Mouse (Mus musculus): ENCODE measurements around the gene Vmn1r235.
A peak's percentile ranks its signal among the peaks of the same experiment; 100 is the strongest.
"Not testable (repeated sequence)": the region's sequence is repeated elsewhere in the genome, so short reads cannot be mapped to it uniquely, and the experiment has no call there.

Gene Vmn1r235

DNA sequence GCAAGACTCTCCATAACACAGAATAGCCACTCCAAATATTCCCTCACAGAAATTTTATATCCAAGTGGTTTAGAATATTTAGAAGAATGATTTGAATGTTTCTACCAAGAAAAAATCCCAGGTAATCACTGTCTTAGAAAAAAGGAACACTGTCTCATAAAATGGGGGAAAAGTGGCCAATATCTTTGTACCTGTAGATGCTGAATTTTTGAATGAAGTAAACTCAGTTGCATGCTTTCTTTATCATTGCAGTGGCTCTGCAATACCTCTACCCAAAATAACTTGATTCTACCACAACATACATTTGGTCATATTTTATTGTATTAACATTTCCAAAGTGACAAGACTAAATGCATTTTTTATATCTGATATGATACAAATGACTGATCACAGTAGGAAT, at the start of gene Vmn1r235:
TSS of gene Vmn1r235 (plus strand) at position 301 of the 400 bp plus-strand sequence.
- no peak for DNase-seq (ENCODE audit: low read depth)

DNA sequence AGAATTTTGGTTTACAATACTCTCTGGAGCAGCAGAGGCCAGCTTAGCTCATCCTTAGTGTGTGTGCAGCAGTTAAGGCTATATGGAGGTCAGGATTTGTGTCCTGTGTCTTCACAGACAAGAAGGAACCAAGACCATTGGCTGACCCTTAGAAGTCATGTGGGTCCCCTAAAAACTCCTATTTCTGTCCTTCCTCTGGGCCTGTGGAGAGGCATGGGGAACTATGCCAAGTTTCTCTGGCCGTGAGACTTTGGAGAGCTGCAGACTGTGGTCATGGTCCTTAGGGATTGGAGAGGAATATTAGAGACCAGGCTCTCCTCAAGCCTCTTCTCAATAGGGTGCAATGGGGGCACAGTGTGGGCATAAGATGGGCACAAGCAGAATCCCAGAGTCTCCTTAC, 45.1 kb upstream of the Vmn1r235 start:
- DNase-seq (ENCODE audit: low read depth), result not testable (repeated sequence)

DNA sequence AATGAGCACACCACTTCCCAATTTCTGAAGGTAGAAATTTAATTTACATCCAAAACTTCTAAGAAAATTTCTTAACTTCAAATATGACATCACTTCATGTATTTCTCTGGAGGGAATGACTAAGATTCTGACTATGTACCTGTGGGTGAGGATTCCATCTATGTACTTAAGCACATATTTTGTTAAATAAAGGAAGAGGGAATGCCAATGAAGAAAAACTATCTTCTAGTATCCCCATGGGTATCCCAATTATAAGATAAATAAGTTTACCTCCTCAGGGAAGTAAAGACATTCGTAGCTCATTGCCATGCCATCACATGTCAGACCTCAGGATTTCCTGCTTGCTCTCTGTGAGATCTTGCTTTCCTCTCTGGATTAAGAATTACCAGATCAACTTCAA, 30.4 kb upstream of the Vmn1r235 start, which contains the start of gene Vmn1r234:
TSS of gene Vmn1r234 (plus strand) at position 301 of the 400 bp plus-strand sequence.
- DNase-seq (ENCODE audit: low read depth), result no peak

DNA sequence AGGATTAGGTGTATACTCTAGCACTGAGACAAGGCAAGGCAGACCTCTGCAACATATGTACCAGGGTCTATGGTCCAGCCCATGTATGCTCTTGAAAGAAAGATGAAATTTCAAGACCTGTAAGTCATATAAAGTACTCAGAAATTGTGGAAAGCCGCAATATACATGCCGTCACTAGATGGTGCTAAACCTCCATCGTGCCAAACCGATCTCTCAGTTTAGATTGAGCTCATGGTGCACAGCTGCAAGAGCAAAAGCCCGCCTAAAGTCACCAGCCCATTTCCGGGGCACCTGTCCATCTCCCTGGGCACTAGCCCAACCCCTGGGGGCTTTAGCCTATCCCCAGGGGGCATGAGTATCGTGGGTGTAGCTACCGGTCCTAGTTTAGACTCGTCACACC, 24.6 kb upstream of the Vmn1r235 start:
- DNase-seq (ENCODE audit: low read depth), result peak; percentile 38

DNA sequence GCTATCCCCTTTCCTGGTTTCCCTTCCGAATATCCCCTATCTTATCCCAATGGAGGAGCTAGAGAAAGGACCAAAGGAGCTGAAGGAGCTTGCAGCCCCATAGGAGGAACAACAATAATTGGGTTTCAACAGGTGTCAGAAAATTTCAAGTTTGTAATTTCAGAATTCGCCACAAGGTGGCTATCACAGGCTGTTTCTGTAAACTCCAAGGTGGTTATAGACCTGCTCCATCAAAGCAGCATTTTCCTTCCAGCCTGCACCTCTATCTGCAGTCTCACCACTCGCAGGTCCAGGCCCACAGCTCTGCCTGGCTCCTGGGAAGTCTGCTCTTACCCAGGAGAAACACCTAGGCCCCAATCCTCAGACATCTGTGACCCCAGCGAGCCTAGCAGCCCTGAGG, 15.9 kb downstream of the Vmn1r235 start:
- peak; percentile 54 for DNase-seq (ENCODE audit: low read depth)

DNA sequence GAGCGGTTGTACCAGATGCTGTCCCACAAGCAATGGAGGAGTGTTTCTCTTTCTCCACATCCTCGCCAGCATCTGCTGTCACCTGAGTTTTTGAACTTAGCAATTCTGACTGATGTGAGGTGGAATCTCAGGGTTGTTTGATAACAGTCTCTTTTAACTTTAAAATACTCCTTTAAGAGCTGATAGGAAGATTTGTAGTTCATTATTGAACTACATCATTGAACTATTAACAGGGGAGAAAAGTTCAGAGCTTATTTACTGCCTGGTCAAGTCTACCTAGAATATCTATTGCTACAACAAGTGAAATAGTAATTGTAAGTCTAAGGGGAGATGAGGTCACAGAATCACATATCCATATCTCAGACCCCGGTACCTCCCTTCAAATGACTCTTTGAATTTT, 26.4 kb downstream of the Vmn1r235 start, which contains the start of gene Vmn1r236:
TSS of gene Vmn1r236 (plus strand) at position 301 of the 400 bp plus-strand sequence.
- no peak for DNase-seq (ENCODE audit: low read depth)

DNA sequence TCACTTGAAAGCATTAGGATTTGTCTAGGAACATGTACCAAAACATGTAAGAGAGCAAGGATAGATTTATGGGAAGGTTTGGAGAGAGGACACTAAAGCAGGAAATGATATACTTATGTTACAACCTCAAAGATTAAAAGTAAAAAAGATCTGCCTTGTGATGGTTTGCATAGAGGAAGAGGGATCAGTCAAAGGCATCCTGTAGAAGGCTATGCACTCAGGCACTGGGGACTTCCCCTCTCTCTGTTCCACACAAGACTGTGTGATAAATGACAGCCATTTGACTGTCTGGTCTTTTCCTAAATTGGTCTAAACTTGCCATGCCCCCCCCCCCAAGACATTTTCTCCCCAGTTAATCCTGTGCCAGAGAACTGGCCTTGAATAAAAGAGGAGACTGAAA, 28.2 kb downstream of the Vmn1r235 start:
- no peak for DNase-seq (ENCODE audit: low read depth)

DNA sequence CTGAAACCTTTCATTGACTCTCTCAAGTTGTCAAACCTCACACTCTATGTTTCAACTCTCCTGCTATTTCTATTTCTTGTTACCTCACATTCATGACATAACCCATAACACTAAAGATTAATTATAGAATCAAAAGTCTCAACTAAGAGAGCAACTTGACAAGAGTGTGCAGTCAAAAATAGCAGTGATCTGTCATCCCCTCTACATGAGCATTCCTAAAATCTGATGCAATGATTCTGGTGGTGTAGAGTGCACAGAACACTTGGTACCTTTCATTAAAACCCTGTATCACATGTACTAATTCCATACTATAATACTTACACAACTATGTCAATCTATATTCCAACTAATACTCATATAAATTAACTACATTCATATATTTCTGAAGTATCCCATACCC, 33.5 kb downstream of the Vmn1r235 start:
- no peak for DNase-seq (ENCODE audit: low read depth)

DNA sequence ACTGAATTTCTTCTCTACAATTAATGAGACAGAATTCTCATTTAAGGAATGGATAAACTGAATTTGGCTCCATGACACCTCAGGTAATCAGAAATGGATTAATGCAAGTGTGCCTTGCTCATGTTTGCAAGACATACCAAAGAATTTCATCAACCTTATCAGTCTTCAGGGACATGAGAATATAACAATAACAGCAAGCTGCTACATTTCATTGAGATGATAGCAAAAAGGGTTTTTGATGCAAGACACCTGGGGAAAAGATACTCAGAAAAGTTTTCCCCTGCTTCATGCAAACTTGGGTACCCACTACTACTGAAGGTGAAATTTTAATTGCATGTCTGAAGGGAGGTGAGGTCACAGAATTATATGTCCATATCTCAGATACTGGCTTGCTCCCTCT, 55.4 kb downstream of the Vmn1r235 start, which contains the start of gene Vmn1r237:
TSS of gene Vmn1r237 (plus strand) at position 301 of the 400 bp plus-strand sequence.
- no peak for DNase-seq (ENCODE audit: low read depth)
